Mouse (Mus musculus) hindbrain, embryonic 10.5 days (tissue): ENCODE measurements around the gene Zfp663. TPM values are rescaled to one million over a fixed set of nuclear protein-coding genes. Genes with fewer than 3 reads are reported as not detected.

Experiments
- DNase-seq: peaks from one replicate; pipeline ENCODE4 v3.0.0-alpha.2; 2017; ENCODE audit warnings: low spot score
- H3K27ac ChIP-seq: fragments of 300-500 bp; sonication (generic); 2 replicates; pipeline ENCODE4 v1.5.1; 2016; ENCODE audit warnings: mild to moderate bottlenecking, moderate library complexity
- H3K27me3 ChIP-seq: fragments of 300-500 bp; sonication (generic); 2 replicates; pipeline ENCODE4 v1.6.1; 2016; ENCODE audit warnings: mild to moderate bottlenecking; ENCODE audit not compliant: poor library complexity, insufficient read depth, severe bottlenecking
- H3K36me3 ChIP-seq: fragments of 300-500 bp; sonication (generic); 2 replicates; pipeline ENCODE4 v1.6.1; 2016; ENCODE audit warnings: mild to moderate bottlenecking, moderate library complexity
- H3K4me1 ChIP-seq: fragments of 300-500 bp; sonication (generic); replicated peaks from 2 replicates; pipeline ENCODE4 v1.6.1; 2016; ENCODE audit warnings: mild to moderate bottlenecking
- H3K4me3 ChIP-seq: fragments of 300-500 bp; sonication (generic); 2 replicates; pipeline ENCODE4 v1.5.1; 2016; ENCODE audit warnings: mild to moderate bottlenecking, moderate library complexity
- H3K9me3 ChIP-seq: fragments of 300-500 bp; sonication (generic); 2 replicates; pipeline ENCODE4 v1.6.1; 2016; ENCODE audit warnings: mild to moderate bottlenecking, moderate library complexity
- WGBS: fragments of 180-500 bp; shearing (Covaris S2); methylation state at CpG from one replicate; pipeline ENCODE4 v1.1.7; 2016; 5-methylcytosine and 5-hydroxymethylcytosine counted together
- polyA plus RNA-seq: library from polyadenylated mRNA; unstranded; fragments of >200 nt; fragmentation: Nextera tagmentation; extraction: Ambion mirVana; gene quantifications from 2 replicates; pipeline ENCODE4 v1.2.1, GENCODE M21; 2016

The Zfp663 gene
- polyA plus RNA-seq, 1 experiment from 2014 or later: 6.7 TPM

DNA sequence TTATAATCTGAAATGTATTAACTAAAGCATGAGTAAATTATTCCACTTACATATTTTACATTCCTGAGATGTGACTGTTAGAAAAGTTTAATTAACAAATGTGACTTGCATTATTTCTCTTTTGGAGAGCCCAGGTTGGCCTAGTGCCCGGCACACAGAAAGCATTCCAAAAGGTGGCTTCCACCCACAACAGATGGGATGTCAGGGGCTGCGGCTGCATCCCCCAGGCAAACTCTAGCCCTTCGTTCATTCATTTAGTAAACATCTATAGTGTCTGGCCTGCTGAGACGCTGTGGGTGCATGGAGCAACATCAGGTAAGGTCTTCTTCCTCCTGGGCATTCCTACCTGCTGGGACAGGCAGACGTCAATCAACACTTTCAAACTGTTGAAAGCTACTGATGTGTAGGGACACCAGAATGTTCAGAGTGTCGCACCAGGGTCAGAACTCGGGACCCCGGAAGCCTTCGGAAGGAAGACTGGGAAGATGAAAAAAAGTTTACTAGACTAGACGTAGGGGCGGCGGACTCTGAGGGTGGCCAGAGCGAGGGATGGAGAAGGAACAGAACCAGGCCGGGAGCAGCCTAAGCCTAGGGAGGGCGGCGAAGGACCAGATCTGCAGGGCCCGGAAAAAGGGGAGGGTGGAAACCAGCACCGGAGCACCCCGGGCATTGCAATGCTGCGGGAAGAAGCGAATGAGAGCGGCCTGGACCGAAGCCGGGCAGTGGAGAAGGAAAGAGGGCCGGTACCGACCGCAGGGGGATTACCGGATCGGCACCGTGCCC is 42.8 kb downstream of the Zfp663 start:
- peak overlapping the region; percentile 91 for H3K27ac ChIP-seq
- no peaks in the 10 kb centered on the region for H3K9me3 ChIP-seq
- no peaks in the 10 kb centered on the region for H3K36me3 ChIP-seq
- H3K4me1 ChIP-seq: peaks cover 71% of the 10 kb centered on the region
- 2% methylated on average over 30 of the region's 30 CpGs for WGBS
- no peak for DNase-seq
- peak overlapping the region; percentile 84 for H3K4me3 ChIP-seq
- peaks cover 20% of the 10 kb centered on the region for H3K27me3 ChIP-seq

DNA sequence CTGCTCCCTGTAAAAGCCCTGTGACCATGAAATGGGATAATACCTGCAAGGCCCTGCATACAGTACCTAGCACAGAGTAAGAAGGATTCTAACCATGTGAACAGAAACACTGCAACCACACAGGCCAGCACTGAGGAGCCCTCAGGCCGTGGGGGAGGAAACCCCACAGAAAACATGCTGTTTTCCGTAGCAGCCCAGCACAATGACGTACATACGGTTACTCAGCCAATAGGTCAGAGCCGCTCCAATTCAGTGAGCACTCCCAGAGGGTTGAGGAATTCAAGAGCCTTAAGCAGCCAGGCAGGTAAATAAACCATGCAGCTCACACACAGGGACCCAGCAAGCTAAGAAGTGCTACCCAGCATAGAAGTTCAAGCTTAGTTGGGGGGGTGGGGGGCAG is 44.6 kb downstream of the Zfp663 start:
- no peak for DNase-seq
- no peaks in the 10 kb centered on the region for H3K36me3 ChIP-seq
- H3K27me3 ChIP-seq: peaks cover 20% of the 10 kb centered on the region
- peaks cover 80% of the 10 kb centered on the region for H3K4me1 ChIP-seq
- no peaks in the 10 kb centered on the region for H3K9me3 ChIP-seq
- 56% methylated on average over 5 of the region's 5 CpGs for WGBS
- H3K27ac ChIP-seq: no peak overlapping the region
- H3K4me3 ChIP-seq: peak overlapping the region; percentile 84; the same call in 1 of the 2 replicates

DNA sequence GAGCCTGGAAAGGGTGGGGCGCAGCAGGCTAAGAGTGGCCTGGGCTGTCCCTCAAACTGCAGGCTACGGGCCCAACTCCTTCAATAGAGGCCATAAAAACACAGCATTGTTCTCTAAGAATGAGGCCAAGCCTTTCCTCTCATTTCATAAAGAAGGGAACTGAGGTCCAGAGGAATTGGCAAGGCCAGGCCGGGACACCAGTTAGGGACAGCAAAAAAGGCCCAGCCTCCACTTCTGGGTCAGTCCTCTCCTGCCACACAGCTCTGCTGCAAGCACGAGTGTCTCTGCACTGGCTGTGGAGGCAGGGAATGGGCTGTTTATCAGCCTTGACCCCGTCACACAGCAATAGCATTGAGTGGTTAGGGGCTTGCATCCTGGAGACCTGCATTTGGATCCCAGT is 45.0 kb downstream of the Zfp663 start:
- WGBS: 79% methylated on average over 5 of the region's 5 CpGs
- Histone ChIP-seq H3K27ac (no peak overlapping the region), H3K36me3 (no peaks in the 10 kb centered on the region), H3K4me3 (no peak overlapping the region), H3K9me3 (no peaks in the 10 kb centered on the region), H3K27me3 (peaks cover 17% of the 10 kb centered on the region), H3K4me1 (peaks cover 82% of the 10 kb centered on the region)
- no peak for DNase-seq

DNA sequence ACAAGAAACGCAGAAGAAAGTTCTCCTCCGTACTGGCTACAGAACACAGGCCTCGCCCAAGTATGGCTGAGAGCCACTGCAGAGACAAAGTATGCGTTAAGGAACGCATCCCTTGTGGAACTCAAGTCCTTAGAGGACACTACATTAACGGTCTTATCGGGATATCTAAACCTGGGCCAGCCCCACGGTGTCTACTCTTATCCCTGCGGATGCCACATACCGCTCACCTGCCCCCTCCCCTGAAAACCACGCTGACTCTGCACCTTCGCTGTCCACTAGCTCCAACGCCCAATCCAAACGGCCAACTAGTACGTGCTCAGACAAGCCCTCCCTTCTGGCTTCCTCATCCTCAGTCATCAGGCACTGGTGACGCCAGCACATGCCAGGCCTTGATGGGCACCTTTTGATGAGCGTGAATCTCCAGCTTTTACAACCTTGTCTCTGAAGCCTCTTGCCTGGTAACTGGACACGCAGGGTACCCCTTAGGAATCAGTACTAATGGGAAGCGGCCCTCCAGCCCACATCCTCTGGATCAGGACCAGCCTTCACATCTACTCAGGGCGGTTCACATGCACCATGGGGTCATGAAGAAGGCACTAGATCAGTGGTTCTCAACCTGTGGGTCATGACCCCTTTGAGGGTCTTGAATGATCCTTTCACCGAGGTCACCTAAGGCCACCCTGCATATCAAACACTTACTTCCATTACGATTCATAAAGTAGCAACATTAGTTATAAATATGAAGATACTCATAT is 46.4 kb downstream of the Zfp663 start:
- H3K4me1 ChIP-seq: peaks cover 89% of the 10 kb centered on the region
- H3K4me3 ChIP-seq: 0 out of 2 replicates have a peak overlapping the region, but pooled peaks have one; percentile 9
- peak overlapping the region; percentile 75; the same call in 1 of the 2 replicates for H3K27ac ChIP-seq
- no peak for DNase-seq
- H3K27me3 ChIP-seq: 0 out of 2 replicates have a peak, but pooled peaks cover 4% of the 10 kb centered on the region
- no peaks in the 10 kb centered on the region for H3K9me3 ChIP-seq
- WGBS: 89% methylated on average over 22 of the region's 22 CpGs
- H3K36me3 ChIP-seq: no peaks in the 10 kb centered on the region

DNA sequence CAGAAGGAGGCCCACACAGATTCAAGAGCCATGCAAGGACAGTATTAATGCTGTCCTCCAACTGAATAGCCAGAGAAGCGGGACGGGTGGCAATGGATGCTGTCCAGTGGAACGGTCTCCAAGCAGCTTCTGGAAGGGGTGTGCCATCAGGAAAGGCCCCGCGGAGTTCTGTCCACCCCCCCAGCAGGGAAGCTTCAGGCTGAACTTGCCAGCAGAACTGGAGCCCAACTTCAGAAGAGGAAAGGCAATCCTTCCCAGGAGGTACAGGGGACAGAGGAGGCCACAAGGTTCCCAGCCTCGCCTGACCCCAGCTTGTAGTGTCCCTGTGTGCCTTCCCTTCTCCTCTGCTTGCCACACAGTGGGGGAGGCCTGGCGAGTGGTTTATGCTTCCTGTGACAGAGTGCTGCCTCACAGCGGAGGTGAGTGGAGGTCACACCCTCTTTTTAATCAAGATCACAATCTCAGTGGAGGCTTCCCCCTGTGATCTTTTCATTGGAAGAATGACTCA is 47.1 kb downstream of the Zfp663 start:
- H3K27ac ChIP-seq: peak overlapping the region; percentile 75
- H3K4me3 ChIP-seq: 0 out of 2 replicates have a peak overlapping the region, but pooled peaks have one; percentile 9
- 0 out of 2 replicates have a peak, but pooled peaks cover 4% of the 10 kb centered on the region for H3K27me3 ChIP-seq
- DNase-seq: no peak
- peaks cover 89% of the 10 kb centered on the region for H3K4me1 ChIP-seq
- 37% methylated on average over 8 of the region's 8 CpGs for WGBS
- no peaks in the 10 kb centered on the region for H3K9me3 ChIP-seq
- no peaks in the 10 kb centered on the region for H3K36me3 ChIP-seq

DNA sequence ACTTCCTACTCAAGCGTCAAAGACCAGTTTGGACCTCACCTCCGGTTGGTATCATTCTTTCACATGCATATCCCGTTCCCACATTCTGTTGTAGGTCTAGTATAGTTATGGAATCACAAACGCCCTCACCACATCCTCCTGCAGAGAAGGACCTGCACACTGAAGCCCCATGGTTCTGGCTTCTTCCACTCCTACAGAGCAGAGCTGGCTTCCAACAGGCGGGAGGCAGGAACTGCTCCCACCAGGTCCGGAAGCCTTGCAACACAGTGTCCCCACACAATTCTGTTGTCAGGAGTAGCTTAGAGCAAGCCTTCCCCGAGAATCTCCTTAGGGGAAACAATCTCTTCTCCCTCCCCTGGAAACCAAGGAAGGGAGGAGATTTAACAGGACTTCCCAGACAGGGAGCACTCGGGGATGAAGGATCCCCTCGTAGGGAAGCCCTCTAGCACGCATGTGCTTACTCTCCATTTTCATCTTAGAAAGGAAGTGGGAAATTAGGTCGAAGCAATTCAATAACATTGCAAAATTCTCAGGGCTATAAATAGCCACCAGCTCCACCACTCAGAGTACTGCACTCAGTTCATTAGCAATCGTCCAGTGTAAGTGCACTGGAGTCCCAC is 47.9 kb downstream of the Zfp663 start:
- WGBS: 76% methylated on average over 12 of the region's 12 CpGs
- Histone ChIP-seq H3K4me1 (peaks cover 93% of the 10 kb centered on the region), H3K27me3 (peaks cover 9% of the 10 kb centered on the region), H3K4me3 (no peak overlapping the region), H3K27ac (peak overlapping the region; percentile 75; the same call in 1 of the 2 replicates), H3K9me3 (no peaks in the 10 kb centered on the region), H3K36me3 (peaks cover 5% of the 10 kb centered on the region)
- no peak for DNase-seq

DNA sequence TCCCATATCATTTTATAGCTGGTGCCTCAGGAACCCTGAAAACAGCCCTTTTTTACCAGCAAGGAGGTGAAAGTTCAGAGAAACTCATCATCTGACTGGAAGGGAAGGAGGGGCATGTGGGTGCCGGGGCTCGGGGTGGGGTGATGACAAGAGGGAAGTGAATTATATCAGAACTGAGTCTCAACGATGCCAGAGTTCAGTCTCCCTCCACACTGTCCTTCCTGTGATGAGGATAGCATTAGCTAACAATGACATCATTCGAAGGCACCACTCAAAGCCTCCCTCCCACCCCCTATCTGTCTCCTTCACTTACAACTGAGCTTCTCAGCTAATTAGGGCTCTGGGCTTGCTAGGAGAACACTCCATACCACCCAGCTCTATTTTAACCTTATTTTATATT is 49.0 kb downstream of the Zfp663 start:
- H3K4me1 ChIP-seq: peaks cover 87% of the 10 kb centered on the region
- peaks cover 19% of the 10 kb centered on the region for H3K27me3 ChIP-seq
- WGBS: 83% methylated on average over 4 of the region's 4 CpGs
- H3K36me3 ChIP-seq: peaks cover 17% of the 10 kb centered on the region
- H3K9me3 ChIP-seq: no peaks in the 10 kb centered on the region
- no peak overlapping the region for H3K4me3 ChIP-seq
- no peak for DNase-seq
- no peak overlapping the region for H3K27ac ChIP-seq

DNA sequence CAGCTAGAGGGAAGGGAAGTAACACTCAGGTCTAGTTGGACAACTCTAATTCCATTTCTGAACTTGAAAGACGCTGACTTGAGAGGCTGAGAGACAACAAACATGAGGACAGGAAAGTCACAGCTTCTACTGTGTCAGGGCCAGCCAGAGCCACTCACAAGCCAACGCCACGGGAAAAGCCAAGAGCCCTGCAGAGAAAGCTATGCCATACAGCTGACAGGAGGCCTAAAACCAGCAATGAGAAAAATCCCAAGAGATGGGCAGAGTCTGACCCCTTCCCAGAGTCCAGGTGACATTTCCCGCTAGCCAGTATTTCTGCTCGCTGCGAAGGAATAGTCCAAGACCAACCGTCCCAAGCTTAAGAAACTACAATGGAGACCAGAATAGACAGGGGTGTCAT is 49.6 kb downstream of the Zfp663 start:
- no peak overlapping the region for H3K27ac ChIP-seq
- WGBS: 88% methylated on average over 7 of the region's 7 CpGs
- H3K4me3 ChIP-seq: no peak overlapping the region
- H3K27me3 ChIP-seq: peaks cover 22% of the 10 kb centered on the region
- no peak for DNase-seq
- peaks cover 87% of the 10 kb centered on the region for H3K4me1 ChIP-seq
- peaks cover 22% of the 10 kb centered on the region for H3K36me3 ChIP-seq
- H3K9me3 ChIP-seq: no peaks in the 10 kb centered on the region

DNA sequence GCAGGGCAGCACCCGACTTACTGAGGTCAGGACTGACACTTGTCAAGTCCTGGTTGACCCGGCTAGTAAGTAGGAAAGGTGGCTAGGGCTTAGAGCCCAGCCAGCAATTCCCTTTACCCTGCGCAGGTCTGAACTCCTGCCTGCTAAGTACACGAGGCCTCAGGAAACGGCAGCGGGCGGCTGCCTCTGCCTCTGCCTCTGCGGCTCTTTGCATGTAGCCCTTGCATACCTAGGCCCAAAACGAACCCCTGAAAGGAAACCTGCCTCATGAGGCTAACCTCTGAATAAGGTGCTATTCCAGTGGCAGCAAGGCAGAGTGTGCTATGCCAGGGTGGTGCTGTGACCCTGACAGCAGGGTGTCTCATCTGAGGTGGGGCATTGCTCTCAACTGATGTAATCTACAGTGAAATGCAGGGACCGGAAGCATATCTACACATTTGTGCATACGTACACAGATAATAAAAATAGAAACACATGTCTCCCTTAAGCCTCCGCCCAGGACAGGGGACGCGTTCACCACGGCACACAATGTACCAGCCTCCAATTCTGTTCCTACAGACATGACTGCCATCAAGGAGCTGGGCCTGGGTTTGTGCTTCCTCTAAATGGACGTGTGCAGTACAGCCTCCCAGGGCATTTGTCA is 50.8 kb downstream of the Zfp663 start:
- H3K4me3 ChIP-seq: peak overlapping the region; percentile 24
- 52% methylated on average over 16 of the region's 16 CpGs for WGBS
- no peak for DNase-seq
- peaks cover 22% of the 10 kb centered on the region for H3K27me3 ChIP-seq
- peak overlapping the region; percentile 90 for H3K27ac ChIP-seq
- H3K4me1 ChIP-seq: peaks cover 86% of the 10 kb centered on the region
- H3K36me3 ChIP-seq: peaks cover 34% of the 10 kb centered on the region
- no peaks in the 10 kb centered on the region for H3K9me3 ChIP-seq

DNA sequence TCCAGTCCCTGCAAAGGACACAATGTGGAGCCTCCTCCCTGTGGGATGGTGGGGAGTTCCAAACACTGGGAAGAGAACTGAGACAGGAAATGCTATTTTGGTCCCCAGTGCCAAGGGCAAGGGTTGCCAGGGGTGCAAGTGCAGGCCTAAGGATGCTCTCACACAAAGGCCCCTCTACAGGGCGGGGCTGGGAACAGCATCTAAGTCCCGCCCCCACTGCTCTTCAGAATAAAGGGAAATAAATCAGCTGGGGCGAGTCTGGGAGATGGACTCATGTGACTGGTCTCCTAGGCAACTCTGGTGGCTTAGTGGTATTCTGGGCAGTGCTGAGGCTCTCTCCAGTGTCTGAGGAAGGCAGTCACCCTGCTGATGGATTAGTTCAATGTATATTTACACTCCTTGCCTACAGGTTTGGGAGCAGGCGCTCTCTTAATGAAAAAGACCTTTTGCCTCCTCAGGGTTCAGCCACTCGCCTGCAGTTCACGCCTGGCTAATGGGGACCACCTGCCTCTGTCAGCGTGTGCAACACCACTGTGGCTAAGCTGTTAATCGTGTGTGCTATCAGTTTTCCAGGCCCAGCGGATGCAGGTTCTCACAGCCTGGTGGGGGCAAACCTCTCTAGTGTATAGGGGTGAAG is 51.6 kb downstream of the Zfp663 start:
- H3K4me1 ChIP-seq: peaks cover 83% of the 10 kb centered on the region
- DNase-seq: peak; percentile 87
- no peaks in the 10 kb centered on the region for H3K9me3 ChIP-seq
- H3K36me3 ChIP-seq: peaks cover 42% of the 10 kb centered on the region
- H3K4me3 ChIP-seq: peak overlapping the region; percentile 24
- 9% methylated on average over 9 of the region's 9 CpGs for WGBS
- peaks cover 30% of the 10 kb centered on the region for H3K27me3 ChIP-seq
- H3K27ac ChIP-seq: peak overlapping the region; percentile 90

DNA sequence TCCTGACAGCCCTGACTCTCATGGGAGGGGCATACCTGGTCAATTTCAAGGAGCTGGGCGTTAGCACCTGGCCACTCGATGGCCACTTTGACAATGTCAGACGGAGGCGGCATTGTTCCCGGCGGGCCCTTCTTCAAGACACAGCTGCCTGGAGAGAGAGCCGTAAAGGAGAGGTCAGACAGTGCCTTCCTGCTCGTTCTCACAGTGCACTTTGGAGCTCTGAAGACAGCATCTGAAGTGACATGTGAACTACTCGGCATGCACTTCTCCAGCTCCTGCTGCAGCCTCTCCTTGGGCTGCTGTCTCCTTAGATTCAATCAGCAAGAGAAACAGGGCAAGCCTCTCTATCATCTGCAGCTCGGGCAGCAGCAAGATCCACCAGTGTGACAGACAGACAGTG is 52.3 kb downstream of the Zfp663 start:
- H3K4me3 ChIP-seq: peak overlapping the region; percentile 24; the same call in 1 of the 2 replicates
- no peaks in the 10 kb centered on the region for H3K9me3 ChIP-seq
- WGBS: 48% methylated on average over 10 of the region's 10 CpGs
- peaks cover 37% of the 10 kb centered on the region for H3K27me3 ChIP-seq
- H3K4me1 ChIP-seq: peaks cover 78% of the 10 kb centered on the region
- DNase-seq: no peak
- H3K27ac ChIP-seq: peak overlapping the region; percentile 90
- H3K36me3 ChIP-seq: peaks cover 50% of the 10 kb centered on the region

DNA sequence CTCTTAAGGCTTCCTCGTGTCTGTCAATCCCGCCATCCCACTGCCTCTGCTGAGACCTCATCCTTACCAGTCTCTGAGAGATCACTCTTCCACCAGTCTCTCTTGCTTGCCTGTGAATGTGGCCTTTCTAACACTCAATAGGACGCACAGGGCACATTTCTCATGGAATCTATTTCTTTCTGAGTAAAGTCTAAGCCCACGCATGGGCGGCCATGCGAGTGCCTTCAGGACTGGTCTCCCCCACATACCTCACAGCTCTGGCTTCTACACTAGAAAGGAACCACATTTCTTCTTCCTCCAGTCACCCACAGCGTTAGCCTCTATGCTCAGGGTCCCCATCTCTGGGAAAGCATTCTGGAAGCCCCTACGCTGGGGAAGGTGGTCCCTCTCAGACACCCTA is 54.3 kb downstream of the Zfp663 start:
- H3K36me3 ChIP-seq: peaks cover 70% of the 10 kb centered on the region

More for the DNA sequence above, 54.3 kb downstream of the Zfp663 start:
- Histone ChIP-seq H3K4me1 (peaks cover 75% of the 10 kb centered on the region), H3K9me3 (no peaks in the 10 kb centered on the region), H3K27ac (no peak overlapping the region), H3K4me3 (no peak overlapping the region), H3K27me3 (peaks cover 38% of the 10 kb centered on the region)
- DNase-seq: no peak
- 86% methylated on average over 8 of the region's 8 CpGs for WGBS
